Mouse (Mus musculus) B cell, adult (primary cell): ENCODE measurements around the gene Dedd. TPM values are rescaled to one million over a fixed set of nuclear protein-coding genes. Genes with fewer than 3 reads are reported as not detected.

Experiments used
- total RNA-seq: library from RNA; stranded (reverse); gene quantifications from 4 replicates; pipeline ENCODE4 v1.2.4, GENCODE M21; 2023; ENCODE audit not compliant: inconsistent age

Dedd gene
- total RNA-seq, result 31.3 to 39.4 TPM (median 34.5 TPM) in 4 replicates

DNA sequence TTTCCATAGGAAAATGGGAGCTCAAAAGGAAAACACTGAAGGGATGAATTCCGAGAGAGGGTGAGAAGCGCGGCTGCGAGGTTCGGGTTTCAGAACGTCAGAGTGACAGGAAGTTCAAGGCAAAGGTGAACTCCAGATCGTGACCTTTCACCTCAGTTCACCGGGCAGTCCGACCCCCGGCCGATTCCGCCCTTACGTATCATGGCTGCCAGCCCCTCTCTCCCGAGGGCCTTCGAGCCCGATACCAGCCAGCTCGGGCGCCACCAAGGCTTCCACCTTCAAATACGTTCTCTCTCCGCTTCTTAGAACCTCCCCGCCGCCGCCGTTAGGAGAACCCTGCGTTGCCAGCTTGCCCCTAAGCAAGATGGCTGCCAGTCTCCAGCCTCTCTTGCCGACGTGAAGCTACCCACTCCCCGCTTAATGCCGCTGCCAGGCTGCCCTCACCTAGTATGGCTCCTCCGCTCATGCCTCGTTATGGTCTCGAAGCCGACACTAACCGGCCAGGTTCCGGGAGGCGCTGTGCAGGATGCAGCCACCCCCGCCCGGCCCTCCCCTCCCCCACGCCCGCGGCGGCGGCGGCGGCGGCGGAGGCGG lies at the start of gene Dedd:
Gene Dedd, plus strand, starts transcription at position 307 of the 594 bp plus-strand sequence.

DNA sequence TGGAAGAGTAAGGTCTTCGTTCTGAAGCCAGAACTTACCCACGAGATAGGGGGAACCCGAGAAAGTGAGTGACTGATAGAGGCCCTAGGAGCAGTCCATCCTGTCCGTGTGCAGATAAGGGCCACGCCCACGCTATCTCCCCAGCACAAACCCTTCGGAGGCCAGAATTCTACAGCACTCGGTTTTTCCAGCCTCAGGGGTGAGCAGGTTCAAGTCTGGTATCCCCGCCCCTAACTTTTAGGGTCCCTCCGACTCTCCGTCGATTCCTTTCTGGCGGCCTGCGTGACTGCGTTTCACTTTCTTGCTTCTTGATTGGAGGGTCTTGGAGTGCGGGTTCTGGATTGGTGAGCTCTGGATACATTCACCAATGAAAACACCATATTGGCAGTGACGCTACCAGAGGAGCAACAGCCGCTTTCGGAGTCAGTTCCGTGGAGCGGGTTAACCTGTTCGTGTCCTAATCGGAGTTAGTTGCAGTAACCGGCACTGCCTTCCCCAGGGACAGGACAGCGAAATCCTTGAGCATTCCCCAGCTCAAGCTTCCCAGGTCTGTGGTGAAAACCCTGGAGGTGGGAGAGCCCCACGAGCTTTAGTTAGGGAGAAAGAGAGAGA lies 47.9 kb upstream of the Dedd start, which contains the start of gene Ppox:
Gene Ppox, minus strand, starts transcription at position 271 of the 612 bp plus-strand sequence.

DNA sequence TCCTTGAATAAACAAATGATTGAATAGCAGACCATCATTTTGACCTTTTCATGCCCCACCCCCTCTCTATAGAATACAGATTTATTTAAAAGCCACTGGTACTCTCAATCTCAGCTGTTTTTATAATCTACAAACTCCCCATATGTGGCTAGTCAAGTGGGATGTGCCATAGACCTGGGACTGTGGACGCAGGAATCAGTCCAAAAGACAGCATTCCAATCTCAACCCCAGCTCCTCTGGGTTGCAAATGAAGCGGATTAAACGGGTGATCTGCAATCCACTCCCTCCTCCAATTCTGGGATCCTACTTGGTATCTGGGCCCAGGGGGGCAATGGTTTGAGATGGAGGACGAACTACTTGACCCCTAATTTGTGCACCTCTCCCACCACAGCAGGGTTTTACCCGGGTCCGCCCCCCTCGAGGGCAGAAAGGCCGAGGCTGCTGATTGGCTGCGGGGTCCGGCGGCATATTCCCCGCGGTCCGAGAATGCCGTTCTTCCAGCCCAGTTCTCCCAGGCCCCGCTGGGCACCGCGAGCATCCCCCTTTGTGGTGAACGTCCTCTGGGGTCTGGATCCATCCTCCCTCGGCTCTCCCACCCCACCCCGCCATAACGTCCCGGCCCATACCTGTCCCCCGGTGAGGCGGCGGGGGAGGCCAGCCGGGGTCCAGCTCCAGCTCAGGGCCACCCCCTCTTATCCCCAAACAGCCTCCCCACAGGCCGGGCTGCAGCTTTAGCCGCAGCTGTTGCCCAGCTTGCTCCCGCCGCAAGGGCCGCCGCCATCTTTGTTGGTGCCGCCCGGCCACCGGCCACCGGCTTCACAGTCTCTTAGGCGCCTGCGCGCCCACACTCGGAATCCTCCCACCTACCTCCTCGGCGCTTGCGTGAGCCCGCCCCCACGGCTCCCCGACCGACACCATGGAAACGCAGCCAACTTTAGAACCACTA lies 41.5 kb upstream of the Dedd start, which contains the start of gene Usp21:
Gene Usp21, minus strand, starts transcription at position 856 of the 946 bp plus-strand sequence.

DNA sequence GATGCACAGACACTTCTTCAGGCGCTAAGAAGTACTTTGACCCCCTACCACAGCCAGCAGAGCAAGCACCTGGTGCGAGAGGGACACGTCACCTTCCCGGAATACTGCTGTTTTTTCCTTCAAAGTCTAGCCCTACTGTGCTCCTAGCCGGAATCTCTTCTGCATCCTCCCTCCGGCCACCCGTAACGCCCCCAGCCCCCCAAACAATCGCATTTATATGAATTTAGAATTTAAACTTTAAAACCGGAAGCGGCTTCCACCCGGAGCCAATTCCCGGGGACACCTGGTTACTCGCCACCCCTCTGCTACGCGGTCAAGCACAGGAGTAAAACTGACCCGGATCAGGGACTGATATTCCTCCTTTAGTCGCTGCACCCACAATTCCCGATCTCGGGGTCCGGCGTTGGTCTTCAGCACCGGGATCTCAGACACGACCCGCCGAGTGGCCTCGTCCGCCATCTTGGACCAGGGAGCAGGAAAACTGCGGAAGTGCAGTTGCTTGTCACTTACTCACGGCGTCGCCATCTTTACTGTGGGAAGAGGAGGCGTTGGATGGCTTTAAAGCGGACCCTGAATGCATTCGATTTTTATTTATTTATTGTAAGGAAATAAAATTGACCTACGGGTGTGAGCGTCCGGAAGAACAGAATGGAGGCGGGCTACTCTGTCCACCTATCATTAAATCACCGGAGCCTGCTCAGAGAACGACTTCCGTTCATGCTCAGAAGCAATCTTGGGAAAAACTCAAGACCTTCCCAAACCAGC lies 34.5 kb upstream of the Dedd start, which contains the start of gene Ufc1:
Gene Ufc1, minus strand, starts transcription at position 727 of the 765 bp plus-strand sequence.

DNA sequence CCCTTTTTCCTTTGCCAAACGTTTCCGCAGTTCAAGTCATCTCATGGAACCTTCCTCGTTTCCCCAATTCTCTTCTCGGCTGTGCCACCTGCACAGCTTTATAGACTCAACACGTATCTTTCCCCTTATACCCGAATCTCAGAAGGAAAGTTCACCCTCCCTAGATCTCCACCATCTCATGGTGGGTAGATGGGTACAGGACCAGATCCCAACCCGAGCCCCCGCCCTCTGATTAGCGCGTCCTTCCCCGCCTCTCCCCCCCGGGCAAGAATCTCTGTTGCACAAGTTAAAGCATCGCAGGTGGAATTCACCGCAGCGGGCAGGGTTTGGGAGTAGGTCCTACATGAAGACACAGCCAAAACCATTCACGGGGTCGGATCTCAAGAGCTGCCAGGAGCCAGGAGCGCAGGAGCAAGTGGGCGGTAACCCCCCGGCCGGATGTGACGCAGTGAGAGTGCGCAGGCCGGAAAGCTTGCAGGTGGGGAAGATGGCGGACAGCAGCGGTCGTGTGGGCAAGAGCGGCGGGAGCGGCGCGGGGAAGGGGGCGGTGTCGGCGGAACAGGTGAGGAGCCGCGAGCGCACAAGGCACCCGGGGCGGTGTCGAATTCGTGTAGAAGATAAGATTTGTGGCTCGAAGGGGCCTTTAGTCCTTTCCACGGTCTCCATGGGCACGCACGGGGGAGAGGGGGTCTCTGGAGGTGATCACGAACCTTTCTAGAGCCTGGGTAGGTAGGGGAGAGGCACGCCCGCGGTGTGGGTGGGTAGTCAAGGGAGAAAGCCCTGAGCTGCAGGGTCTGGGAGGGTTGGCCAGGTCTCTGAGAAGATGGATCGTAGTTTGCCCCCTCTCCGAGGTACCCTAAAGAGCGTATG lies 16.5 kb downstream of the Dedd start, which contains the start of the genes Nit1 and Pfdn2:
Gene Nit1, minus strand, starts transcription at position 422 of the 870 bp plus-strand sequence.
Gene Pfdn2, plus strand, starts transcription at position 446 of the 870 bp plus-strand sequence.

DNA sequence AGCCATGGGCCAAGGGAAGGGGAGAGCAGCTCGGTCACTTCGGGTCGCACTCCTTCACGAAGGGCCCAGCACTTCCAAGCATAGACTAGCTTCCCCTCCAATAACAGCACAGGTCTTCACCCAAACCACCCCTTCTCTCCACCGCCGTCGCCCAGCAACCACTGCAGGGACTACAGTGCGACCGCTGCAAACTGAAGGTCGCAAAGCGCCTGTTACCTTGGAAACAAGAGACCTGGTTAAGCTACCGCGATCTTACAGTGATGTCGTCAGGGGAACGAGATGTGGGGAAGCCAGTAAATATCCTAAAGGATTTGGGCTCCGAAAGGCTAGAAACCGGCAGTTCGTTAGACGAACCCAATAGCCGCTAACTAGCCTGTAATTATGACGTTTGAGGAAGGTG lies 31.7 kb downstream of the Dedd start, which contains the start of gene Klhdc9:
Gene Klhdc9, minus strand, starts transcription at position 143 of the 400 bp plus-strand sequence.

DNA sequence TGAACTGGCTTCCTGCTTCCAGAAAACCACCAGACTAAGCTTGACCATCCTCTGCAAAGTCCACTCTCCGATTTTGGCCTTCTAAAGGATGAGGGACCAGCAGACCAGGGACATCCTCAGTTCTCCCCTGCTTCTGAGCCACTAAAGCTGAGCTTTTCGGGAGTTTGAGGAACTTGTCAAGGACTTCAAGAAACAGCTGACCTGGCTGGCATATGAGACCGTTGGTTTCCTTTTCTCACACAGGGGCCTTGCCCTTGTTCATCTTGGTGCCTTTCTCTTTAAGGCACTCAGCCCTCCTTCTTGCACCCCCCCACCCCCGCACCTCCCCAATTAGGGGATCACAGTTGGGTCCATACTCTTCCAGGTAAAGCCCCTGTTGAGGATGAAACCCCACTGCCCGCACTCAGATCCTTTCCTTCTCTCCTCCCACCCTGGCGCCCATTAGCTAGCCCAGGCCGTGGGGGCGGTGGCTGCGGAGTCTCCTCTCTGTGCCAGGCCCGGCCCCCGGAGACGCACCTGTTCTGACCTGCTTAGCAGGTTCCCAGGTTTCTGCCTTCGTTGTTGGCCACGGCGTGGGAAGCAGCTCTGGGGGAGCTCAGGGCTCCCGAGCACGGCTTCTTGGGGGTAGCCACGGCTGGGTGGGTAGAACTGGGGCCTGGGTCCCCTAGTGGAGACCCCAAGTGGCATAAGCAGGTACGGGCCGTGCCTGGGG lies 41.1 kb downstream of the Dedd start, which contains the start of gene Nectin4:
Gene Nectin4, plus strand, starts transcription at position 255 of the 712 bp plus-strand sequence.

DNA sequence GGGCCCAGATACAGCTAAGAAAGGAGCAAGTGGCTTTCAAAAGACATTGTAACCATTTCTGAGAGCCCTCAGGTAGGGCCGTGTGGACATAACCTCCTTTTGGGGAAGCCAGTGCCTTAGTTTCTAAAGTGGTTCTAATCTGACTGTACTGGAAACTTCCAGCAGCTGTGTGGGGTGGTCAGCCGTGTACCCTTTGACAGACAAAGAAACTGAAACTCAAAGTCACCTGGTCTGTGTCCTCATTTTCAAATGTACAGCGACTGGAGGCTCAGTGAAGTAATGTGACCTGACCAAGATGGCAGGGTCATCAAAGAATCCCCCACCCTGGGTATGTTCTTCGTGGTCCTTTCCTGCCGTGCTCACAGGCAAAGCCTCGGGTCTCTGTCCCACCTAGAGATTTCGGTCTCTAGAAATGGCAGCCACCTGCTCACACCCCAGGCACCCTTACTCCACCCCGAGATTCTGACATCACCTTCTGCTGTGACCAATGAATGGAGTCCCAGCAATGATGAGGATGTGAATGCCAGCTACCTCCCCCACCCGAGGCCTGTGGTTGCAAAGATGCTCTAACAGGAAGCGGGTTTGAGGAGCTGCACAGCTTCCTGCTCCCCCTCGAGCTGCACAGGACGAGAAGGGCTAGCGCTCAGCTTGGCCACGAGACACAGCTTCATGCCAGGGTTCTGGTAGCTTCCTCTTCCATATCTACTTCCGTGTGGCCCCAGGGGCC lies 59.6 kb downstream of the Dedd start, which contains the start of gene Arhgap30:
Gene Arhgap30, plus strand, starts transcription at position 579 of the 727 bp plus-strand sequence.

Other genes starting within 250 kb of the Dedd start
- gene Cfap126, start 215.2 kb upstream of the Dedd start, total RNA-seq, result 0.67 to 2.6 TPM (median 1.1 TPM) in 4 replicates
- 89.4 to 111 TPM (median 94.1 TPM) in 4 replicates for gene Sdhc, start 178.5 kb upstream of the Dedd start, total RNA-seq
- not detected in 4 replicates for gene Mpz, start 178.4 kb upstream of the Dedd start, total RNA-seq
- not detected in 4 replicates for gene Pcp4l1, start 132.9 kb upstream of the Dedd start, total RNA-seq
- gene Nr1i3, start 115.2 kb upstream of the Dedd start, total RNA-seq, result not detected in 4 replicates
- gene Tomm40l, start 106.6 kb upstream of the Dedd start, total RNA-seq, result 21.8 to 26.5 TPM (median 24.2 TPM) in 4 replicates
- not detected in 4 replicates for gene Apoa2, start 104.1 kb upstream of the Dedd start, total RNA-seq
- gene Fcer1g, start 94.8 kb upstream of the Dedd start, total RNA-seq, result 4.7 to 12.2 TPM (median 7.7 TPM) in 4 replicates
- gene Adamts4, start 78.7 kb upstream of the Dedd start, total RNA-seq, result not detected in 4 replicates
- gene Ndufs2, start 77.8 kb upstream of the Dedd start, total RNA-seq, result 120 to 147 TPM (median 125 TPM) in 4 replicates
- 79.8 to 117 TPM (median 101 TPM) in 4 replicates for gene B4galt3, start 58.8 kb upstream of the Dedd start, total RNA-seq
- 60.4 to 71.5 TPM (median 66.1 TPM) in 4 replicates for gene Ppox, start 48.0 kb upstream of the Dedd start, total RNA-seq
- 48.5 to 60.7 TPM (median 55.3 TPM) in 4 replicates for gene Usp21, start 41.2 kb upstream of the Dedd start, total RNA-seq
- gene Ufc1, start 34.1 kb upstream of the Dedd start, total RNA-seq, result 44.8 to 53.1 TPM (median 48.1 TPM) in 4 replicates
- gene Nit1, start 16.5 kb downstream of the Dedd start, total RNA-seq, result 26.8 to 31.8 TPM (median 28.6 TPM) in 4 replicates
- gene Pfdn2, start 16.5 kb downstream of the Dedd start, total RNA-seq, result 67.5 to 78.8 TPM (median 74.9 TPM) in 4 replicates
- gene Klhdc9, start 31.7 kb downstream of the Dedd start, total RNA-seq, result 0.32 to 0.58 TPM (median 0.45 TPM) in 4 replicates
- 0.21 to 0.58 TPM (median 0.45 TPM) in 4 replicates for gene Nectin4, start 41.0 kb downstream of the Dedd start, total RNA-seq
- 295 to 311 TPM (median 296 TPM) in 4 replicates for gene Arhgap30, start 59.8 kb downstream of the Dedd start, total RNA-seq
- gene Usf1, start 82.2 kb downstream of the Dedd start, total RNA-seq, result 168 to 206 TPM (median 179 TPM) in 4 replicates
- 6.4 to 19.0 TPM (median 10.9 TPM) in 4 replicates for gene Tstd1, start 89.7 kb downstream of the Dedd start, total RNA-seq
- gene F11r, start 108.4 kb downstream of the Dedd start, total RNA-seq, result 0.27 to 1.3 TPM (median 0.89 TPM) in 4 replicates
- gene Alyref2, start 174.3 kb downstream of the Dedd start, total RNA-seq, result 8.7 to 11.8 TPM (median 9.2 TPM) in 4 replicates
- not detected in 4 replicates for gene Itln1, start 206.1 kb downstream of the Dedd start, total RNA-seq
- gene Cd244a, start 230.0 kb downstream of the Dedd start, total RNA-seq, result 10.1 to 11.8 TPM (median 11.3 TPM) in 4 replicates